Mouse (Mus musculus): Measurements from ENCODE around the gene Tubb1. TPM values are rescaled to one million over a fixed set of nuclear protein-coding genes. Genes with fewer than 3 reads are reported as not detected.

The Tubb1 gene
- polyA plus RNA-seq, 1 experiment from 2014 or later = 0.24 TPM

DNA sequence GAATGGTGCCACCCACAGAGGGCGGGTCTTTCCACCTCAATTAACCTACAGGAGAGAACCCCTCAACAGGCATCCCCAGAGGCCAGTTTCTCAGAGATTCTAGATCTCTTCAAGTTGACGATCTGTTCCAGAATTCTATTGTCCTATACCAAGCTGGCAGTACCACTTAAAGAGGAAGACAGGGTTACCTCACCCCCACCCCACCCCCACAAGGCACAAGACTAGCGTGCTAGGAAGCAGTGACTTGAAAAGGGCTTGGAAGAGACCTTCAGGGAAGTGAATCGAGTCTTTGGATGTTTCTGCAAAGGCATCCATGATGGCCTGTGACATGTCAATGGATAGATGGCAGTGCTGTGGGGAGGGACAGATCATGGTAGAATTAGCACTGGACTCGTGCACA, 28.3 kb downstream of the Tubb1 start:
- no peak for ATAC-seq
- no peaks in the 10 kb centered on the region for H3K4me1 ChIP-seq (replicated peaks; ENCODE audit: control insufficient read depth, insufficient read depth, low read length)
- H3K4me2 ChIP-seq (ENCODE audit: low read length) = no peak overlapping the region
- H3K9me3 ChIP-seq (ENCODE audit: control insufficient read depth, low read length) = no peaks in the 10 kb centered on the region
- no peak overlapping the region for H3K9ac ChIP-seq (replicated peaks; ENCODE audit: low read depth, low read length)
- no peaks in the 10 kb centered on the region for H3K27me3 ChIP-seq (replicated peaks; ENCODE audit: control insufficient read depth, insufficient read depth, low read length)
- H3K4me3 ChIP-seq (replicated peaks; ENCODE audit: low read length) = no peak overlapping the region
- WGBS = 62% methylated on average over 5 of the region's 5 CpGs
- no peak overlapping the region for H3K27ac ChIP-seq (ENCODE audit: low read length)
- no peaks in the 10 kb centered on the region for H3K36me3 ChIP-seq (ENCODE audit: control insufficient read depth, insufficient read depth)

DNA sequence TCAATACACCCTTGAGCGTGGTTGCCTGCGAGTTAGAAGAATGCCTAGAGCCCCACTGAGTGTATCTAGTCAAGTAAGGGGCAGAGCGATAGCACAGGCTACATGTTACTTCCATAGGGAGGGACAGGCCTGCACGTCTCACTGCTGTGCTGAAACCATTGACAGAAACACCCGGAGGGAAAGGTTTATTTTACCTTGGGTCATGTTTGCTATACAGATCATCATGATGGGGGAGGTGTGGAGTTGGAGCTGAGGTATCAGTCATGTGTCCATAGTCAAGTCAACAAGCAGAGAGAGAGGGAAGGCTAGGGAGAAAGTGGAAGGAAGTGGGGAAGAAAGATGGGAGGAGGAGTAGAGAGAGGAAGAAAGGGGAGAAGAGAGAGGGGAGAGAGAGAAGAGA, 36.5 kb downstream of the Tubb1 start:
- no peak overlapping the region for H3K4me2 ChIP-seq (ENCODE audit: low read length)
- no peaks in the 10 kb centered on the region for H3K36me3 ChIP-seq (ENCODE audit: control insufficient read depth, insufficient read depth)
- no peaks in the 10 kb centered on the region for H3K4me1 ChIP-seq (replicated peaks; ENCODE audit: control insufficient read depth, insufficient read depth, low read length)
- no peak overlapping the region for H3K4me3 ChIP-seq (replicated peaks; ENCODE audit: low read length)
- ATAC-seq = no peak
- H3K9ac ChIP-seq (replicated peaks; ENCODE audit: low read depth, low read length) = no peak overlapping the region
- 88% methylated on average over 5 of the region's 5 CpGs for WGBS
- H3K9me3 ChIP-seq (ENCODE audit: control insufficient read depth, low read length) = no peaks in the 10 kb centered on the region
- no peak overlapping the region for H3K27ac ChIP-seq (ENCODE audit: low read length)
- H3K27me3 ChIP-seq (replicated peaks; ENCODE audit: control insufficient read depth, insufficient read depth, low read length) = no peaks in the 10 kb centered on the region

DNA sequence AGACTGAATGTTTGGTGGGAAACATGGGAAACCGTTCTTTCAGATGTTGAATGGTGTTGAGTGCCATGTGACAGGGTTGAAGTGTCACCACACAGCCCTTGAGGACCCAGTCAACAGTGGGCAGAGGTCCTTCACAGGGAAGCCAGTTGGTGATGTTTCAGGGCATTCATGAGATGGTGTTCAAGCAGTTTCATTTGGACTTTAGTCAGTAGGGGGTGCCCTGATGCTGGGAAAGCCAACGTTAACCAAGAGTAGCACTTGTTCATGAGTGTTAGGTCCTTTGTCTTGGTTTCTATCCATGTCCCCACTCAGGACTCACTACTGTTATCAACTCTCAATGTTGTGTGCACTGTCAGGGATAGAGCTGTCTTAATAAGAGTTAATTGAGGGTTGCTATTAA, 42.4 kb downstream of the Tubb1 start:
- Histone ChIP-seq H3K36me3 (ENCODE audit: control insufficient read depth, insufficient read depth) (no peaks in the 10 kb centered on the region), H3K27ac (ENCODE audit: low read length) (no peak overlapping the region), H3K4me1 (replicated peaks; ENCODE audit: control insufficient read depth, insufficient read depth, low read length) (no peaks in the 10 kb centered on the region), H3K27me3 (replicated peaks; ENCODE audit: control insufficient read depth, insufficient read depth, low read length) (no peaks in the 10 kb centered on the region), H3K9ac (replicated peaks; ENCODE audit: low read depth, low read length) (no peak overlapping the region), H3K9me3 (ENCODE audit: control insufficient read depth, low read length) (no peaks in the 10 kb centered on the region), H3K4me2 (ENCODE audit: low read length) (no peak overlapping the region), H3K4me3 (replicated peaks; ENCODE audit: low read length) (no peak overlapping the region)
- WGBS = 64% methylated on average over 2 of the region's 2 CpGs
- no peak for ATAC-seq

DNA sequence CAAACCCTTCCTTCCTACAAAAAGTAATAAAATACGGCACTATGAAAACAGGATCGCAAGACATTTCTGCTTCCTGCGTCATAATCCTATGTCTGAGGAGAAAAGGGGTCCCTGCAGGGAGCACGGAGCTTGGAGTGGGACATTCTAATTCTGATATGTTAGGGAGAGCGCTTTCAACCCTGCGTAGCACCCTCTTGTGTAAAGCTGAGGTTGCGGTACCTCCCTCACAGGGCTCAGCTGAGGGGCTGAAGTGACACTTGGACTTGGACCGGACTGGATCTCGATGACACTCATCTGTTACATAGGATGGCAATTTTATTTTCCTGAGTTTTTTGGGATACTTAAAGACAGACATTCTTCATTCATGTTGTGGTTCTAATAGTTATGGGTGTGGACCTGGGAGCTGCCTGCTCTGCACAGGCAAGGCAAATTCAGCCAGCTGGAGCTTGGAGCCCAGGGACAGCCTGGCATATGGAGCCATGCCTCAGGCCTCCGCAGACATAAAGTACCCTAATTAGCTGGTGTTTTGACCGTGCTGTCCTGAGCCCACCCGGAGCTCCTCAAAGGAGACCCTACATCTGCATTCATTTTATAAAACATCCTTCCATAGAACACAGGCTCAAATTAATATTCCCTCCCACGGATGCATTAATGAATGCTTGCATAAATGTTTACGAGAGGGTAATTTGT, 50.5 kb downstream of the Tubb1 start:
- no peaks in the 10 kb centered on the region for H3K9me3 ChIP-seq (ENCODE audit: control insufficient read depth, low read length)
- ATAC-seq = peak; percentile 66; the same call in 1 of the 2 replicates
- WGBS = 68% methylated on average over 14 of the region's 14 CpGs
- no peaks in the 10 kb centered on the region for H3K36me3 ChIP-seq (ENCODE audit: control insufficient read depth, insufficient read depth)
- no peak overlapping the region for H3K4me3 ChIP-seq (replicated peaks; ENCODE audit: low read length)
- H3K4me1 ChIP-seq (replicated peaks; ENCODE audit: control insufficient read depth, insufficient read depth, low read length) = peaks cover 4% of the 10 kb centered on the region; the same call in 1 of the 2 replicates
- H3K27me3 ChIP-seq (replicated peaks; ENCODE audit: control insufficient read depth, insufficient read depth, low read length) = no peaks in the 10 kb centered on the region
- no peak overlapping the region for H3K4me2 ChIP-seq (ENCODE audit: low read length)
- H3K9ac ChIP-seq (replicated peaks; ENCODE audit: low read depth, low read length) = no peak overlapping the region
- H3K27ac ChIP-seq (ENCODE audit: low read length) = no peak overlapping the region

DNA sequence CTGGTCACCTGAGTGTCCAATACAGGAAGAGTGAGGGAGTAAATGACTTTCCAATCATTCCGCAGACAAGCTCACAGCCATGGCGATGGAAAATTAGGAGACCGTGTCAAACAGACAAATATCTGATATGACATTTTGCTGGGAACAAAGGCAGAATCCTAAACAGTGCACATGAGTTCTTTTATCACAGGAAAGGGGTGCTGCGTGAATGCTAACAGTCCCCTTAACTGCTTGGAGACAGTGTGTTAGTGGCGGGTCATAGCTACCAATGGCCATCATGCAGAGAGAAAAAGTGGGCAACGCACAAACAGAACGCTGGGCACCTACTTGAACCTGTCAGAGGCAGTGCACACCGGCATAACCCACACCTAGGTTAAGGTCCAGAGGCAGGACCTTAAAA, 51.0 kb downstream of the Tubb1 start:
- Histone ChIP-seq H3K9me3 (ENCODE audit: control insufficient read depth, low read length) (no peaks in the 10 kb centered on the region), H3K36me3 (ENCODE audit: control insufficient read depth, insufficient read depth) (no peaks in the 10 kb centered on the region), H3K9ac (replicated peaks; ENCODE audit: low read depth, low read length) (no peak overlapping the region), H3K4me2 (ENCODE audit: low read length) (no peak overlapping the region), H3K27ac (ENCODE audit: low read length) (no peak overlapping the region), H3K4me3 (replicated peaks; ENCODE audit: low read length) (no peak overlapping the region), H3K27me3 (replicated peaks; ENCODE audit: control insufficient read depth, insufficient read depth, low read length) (no peaks in the 10 kb centered on the region), H3K4me1 (replicated peaks; ENCODE audit: control insufficient read depth, insufficient read depth, low read length) (peaks cover 4% of the 10 kb centered on the region; the same call in 1 of the 2 replicates)
- 78% methylated on average over 8 of the region's 8 CpGs for WGBS
- no peak for ATAC-seq

DNA sequence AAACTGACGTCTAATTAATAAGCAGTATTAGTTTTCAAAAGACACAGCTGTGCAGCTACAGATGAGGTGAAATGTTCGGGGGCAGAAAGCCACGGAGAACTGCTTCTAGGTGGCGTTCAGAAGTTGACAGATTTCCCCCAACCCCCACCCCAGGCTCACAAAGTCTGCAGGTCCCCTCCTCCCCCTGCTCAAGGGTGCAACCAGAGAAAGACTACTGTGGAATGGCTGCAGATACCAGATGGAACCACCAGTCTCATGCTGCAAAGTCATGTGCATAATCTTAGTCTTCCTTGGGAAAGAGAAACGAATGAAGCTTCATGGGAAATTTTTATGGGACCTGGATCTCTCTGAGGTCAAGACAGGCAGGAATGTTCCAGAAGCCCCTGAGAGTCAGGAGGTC, 51.8 kb downstream of the Tubb1 start:
- Histone ChIP-seq H3K9me3 (ENCODE audit: control insufficient read depth, low read length) (no peaks in the 10 kb centered on the region), H3K4me1 (replicated peaks; ENCODE audit: control insufficient read depth, insufficient read depth, low read length) (peaks cover 4% of the 10 kb centered on the region; the same call in 1 of the 2 replicates), H3K27ac (ENCODE audit: low read length) (no peak overlapping the region), H3K36me3 (ENCODE audit: control insufficient read depth, insufficient read depth) (no peaks in the 10 kb centered on the region), H3K4me2 (ENCODE audit: low read length) (no peak overlapping the region), H3K4me3 (replicated peaks; ENCODE audit: low read length) (no peak overlapping the region), H3K9ac (replicated peaks; ENCODE audit: low read depth, low read length) (no peak overlapping the region), H3K27me3 (replicated peaks; ENCODE audit: control insufficient read depth, insufficient read depth, low read length) (no peaks in the 10 kb centered on the region)
- ATAC-seq = no peak
- WGBS = 35% methylated on average over 5 of the region's 5 CpGs

DNA sequence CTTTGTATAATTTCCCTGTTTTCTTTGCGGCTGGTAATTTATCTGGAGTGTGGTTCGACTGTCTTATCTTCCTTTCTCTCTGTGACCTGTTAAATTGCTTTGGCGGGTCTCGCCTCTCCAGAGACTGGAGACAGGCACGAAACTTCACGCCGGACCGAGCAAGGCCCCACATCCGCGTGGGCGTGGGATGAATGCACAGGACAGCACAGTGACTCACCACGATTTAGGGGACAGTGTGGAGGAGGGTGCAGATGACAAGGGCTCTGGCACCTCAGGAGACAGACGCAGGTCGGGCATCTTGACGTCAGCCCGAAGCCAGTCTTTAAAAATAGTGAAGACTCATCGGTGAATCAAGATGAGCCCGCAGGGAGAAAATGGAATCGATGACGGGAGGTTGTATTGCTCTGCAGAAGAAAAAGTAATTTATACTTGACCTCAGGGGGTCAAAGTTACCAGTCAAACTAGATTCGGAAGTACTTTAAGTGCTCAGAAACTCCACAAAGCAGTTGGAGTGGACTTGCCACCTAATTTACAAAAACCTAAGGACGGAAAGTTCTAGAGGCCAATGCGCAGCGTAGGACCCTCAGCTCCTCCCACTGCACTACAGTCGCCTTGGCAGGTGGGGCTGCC, 52.5 kb downstream of the Tubb1 start:
- no peak overlapping the region for H3K4me2 ChIP-seq (ENCODE audit: low read length)
- peaks cover 4% of the 10 kb centered on the region; the same call in 1 of the 2 replicates for H3K4me1 ChIP-seq (replicated peaks; ENCODE audit: control insufficient read depth, insufficient read depth, low read length)
- H3K4me3 ChIP-seq (replicated peaks; ENCODE audit: low read length) = no peak overlapping the region
- H3K27ac ChIP-seq (ENCODE audit: low read length) = no peak overlapping the region
- H3K9me3 ChIP-seq (ENCODE audit: control insufficient read depth, low read length) = no peaks in the 10 kb centered on the region
- WGBS = 86% methylated on average over 25 of the region's 25 CpGs
- no peak overlapping the region for H3K9ac ChIP-seq (replicated peaks; ENCODE audit: low read depth, low read length)
- no peak for ATAC-seq
- H3K36me3 ChIP-seq (ENCODE audit: control insufficient read depth, insufficient read depth) = no peaks in the 10 kb centered on the region
- H3K27me3 ChIP-seq (replicated peaks; ENCODE audit: control insufficient read depth, insufficient read depth, low read length) = no peaks in the 10 kb centered on the region

Other genes starting within 250 kb of the Tubb1 start
- gene Gnas, start 166.4 kb upstream of the Tubb1 start, polyA plus RNA-seq (2015; fragmentation: Nextera tagmentation; extraction: Ambion mirVana) = 1,187 and 1,213 TPM in 2 replicates
- gene Gm20721, start 104.0 kb upstream of the Tubb1 start, polyA plus RNA-seq (2015; fragmentation: Nextera tagmentation; extraction: Ambion mirVana) = 11.4 and 13.5 TPM in 2 replicates
- 106 and 109 TPM in 2 replicates for gene Nelfcd, start 34.9 kb upstream of the Tubb1 start, polyA plus RNA-seq (2015; fragmentation: Nextera tagmentation; extraction: Ambion mirVana)
- 81.2 and 84.9 TPM in 2 replicates for gene Ctsz, start 11.7 kb upstream of the Tubb1 start, polyA plus RNA-seq (2015; fragmentation: Nextera tagmentation; extraction: Ambion mirVana)
- gene Atp5e, start 13.4 kb downstream of the Tubb1 start, polyA plus RNA-seq (2015; fragmentation: Nextera tagmentation; extraction: Ambion mirVana) = 529 and 555 TPM in 2 replicates
- 120 and 121 TPM in 2 replicates for gene Prelid3b, start 22.4 kb downstream of the Tubb1 start, polyA plus RNA-seq (2015; fragmentation: Nextera tagmentation; extraction: Ambion mirVana)
- not detected in 2 replicates for gene Zfp831, start 192.8 kb downstream of the Tubb1 start, polyA plus RNA-seq (2015; fragmentation: Nextera tagmentation; extraction: Ambion mirVana)